ENCODE assay signal across 33 mouse cellular contexts in the genomic region with DNA sequence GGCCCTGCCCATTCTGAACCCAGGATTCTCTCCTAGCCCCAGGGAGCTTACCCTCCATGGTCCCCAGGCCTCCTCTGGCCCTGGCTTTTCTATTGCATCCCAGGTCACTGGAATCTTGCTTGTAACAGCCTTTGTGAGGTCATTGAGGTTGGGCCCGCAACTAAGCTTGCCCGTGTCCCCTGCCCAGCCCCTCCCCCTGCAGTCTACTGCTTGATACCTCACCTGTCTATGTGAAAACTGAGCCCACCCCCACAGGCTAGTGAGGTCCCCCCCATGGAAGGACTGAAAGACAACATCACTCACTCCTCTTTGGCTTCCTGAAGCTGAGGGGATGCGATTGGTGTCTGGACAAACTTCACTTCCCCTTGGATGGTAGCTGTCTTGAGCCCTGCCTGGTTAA. TPM values are rescaled to one million over a fixed set of nuclear protein-coding genes. Genes with fewer than 3 reads are reported as not detected.
"Had no signal": no experiment of that assay in that cellular context is flagged by ENCODE, and none has a peak within 500 bp of the region (broad histone marks: within the 10 kb centered on the region; RNA-seq: fewer than 3 reads in every experiment).

A gene (minus strand): TSS at position 101 of the 400 bp plus-strand sequence.

- DNase-seq: heart, postnatal 10 days; heart, postnatal 14 days; heart, postnatal 36 days; heart, postnatal 4 days; kidney, adult 11 months; kidney, adult 18-20 months; kidney, adult 2 months; kidney, adult 8-10 months; kidney, adult 9 months; kidney, postnatal 10 days; kidney, postnatal 14 days; kidney, postnatal 25 days; kidney, postnatal 36 days; kidney, postnatal 4 days; layer of hippocampus, adult 9-11 months; layer of hippocampus, postnatal 36 days had no signal

- H3K27ac ChIP-seq: heart, embryonic 10.5 days; heart, embryonic 13.5 days; heart, embryonic 15.5 days; hindbrain, embryonic 10.5 days; hindbrain, embryonic 12.5 days; hindbrain, embryonic 13.5 days; hindbrain, embryonic 14.5 days; hindbrain, embryonic 15.5 days; hindbrain, postnatal 0 days; intestine, embryonic 15.5 days; kidney, embryonic 15.5 days; kidney, postnatal 0 days; layer of hippocampus, adult 2 months had no signal

- H3K36me3 ChIP-seq: heart, embryonic 10.5 days; heart, embryonic 12.5 days; heart, embryonic 13.5 days; heart, embryonic 15.5 days; hindbrain, embryonic 10.5 days; hindbrain, embryonic 12.5 days; hindbrain, embryonic 13.5 days; hindbrain, embryonic 15.5 days; intestine, embryonic 15.5 days; kidney, embryonic 15.5 days had no signal

- H3K4me1 ChIP-seq: heart, embryonic 10.5 days; heart, embryonic 12.5 days; heart, embryonic 13.5 days; heart, embryonic 15.5 days; hindbrain, embryonic 12.5 days; hindbrain, embryonic 13.5 days; hindbrain, embryonic 15.5 days; intestine, embryonic 15.5 days; kidney, embryonic 15.5 days had no signal

- H3K27me3 ChIP-seq: heart, embryonic 15.5 days; hindbrain, embryonic 12.5 days; hindbrain, embryonic 13.5 days; hindbrain, embryonic 15.5 days; intestine, embryonic 15.5 days; kidney, embryonic 15.5 days had no signal

- H3K4me3 ChIP-seq: heart, embryonic 10.5 days; heart, embryonic 12.5 days; heart, embryonic 13.5 days; heart, embryonic 15.5 days; hindbrain, embryonic 10.5 days; hindbrain, embryonic 12.5 days; hindbrain, embryonic 13.5 days; hindbrain, embryonic 15.5 days; intestine, embryonic 15.5 days; kidney, embryonic 15.5 days; layer of hippocampus, adult 2 months had no signal

RNA-seq across cellular contexts. Expression of the gene that starts here (rescaled TPM):
- polyA plus RNA-seq: heart, embryonic 11.5 days; heart, embryonic 12.5 days; heart, embryonic 13.5 days; heart, postnatal 0 days; inflammation-experienced regulatory T-cells, adult 6 months had no signal
